Mouse (Mus musculus): ENCODE results near the gene Ephx1.

DNA sequence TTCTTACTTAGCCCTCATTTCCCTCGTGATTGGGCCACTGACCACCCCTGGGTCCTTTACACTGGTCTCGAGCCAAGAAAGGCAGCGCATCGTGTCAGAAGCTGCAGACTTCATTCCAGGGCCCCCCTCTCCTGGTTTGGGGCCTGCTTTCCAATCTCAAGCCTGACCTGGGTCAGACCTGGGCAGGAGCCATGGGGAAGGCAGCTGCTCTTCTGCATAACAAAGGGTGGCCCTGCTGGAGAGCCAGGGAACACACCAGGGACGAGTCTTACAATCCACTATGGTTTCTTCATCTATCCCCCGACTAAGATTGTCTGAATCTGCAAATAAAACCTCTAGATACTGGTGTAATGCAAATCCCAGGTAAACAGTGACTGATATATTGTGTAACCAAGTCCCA lies 87.0 kb downstream of the Ephx1 start:
- TF ChIP-seq CTCF (IDR thresholded peaks at IDR 0.05; ENCODE audit: insufficient read depth, low read depth, low read length) (no peak), POLR2A (IDR thresholded peaks at IDR 0.05; ENCODE audit: insufficient read depth, low read depth, low read length) (no peak)
